Mouse (Mus musculus) limb, embryonic 13.5 days (tissue): Measurements from ENCODE around the gene Dact3. TPM values are rescaled to one million over a fixed set of nuclear protein-coding genes. Genes with fewer than 3 reads are reported as not detected.

Experiments
- ATAC-seq: fragments of 200-750 bp; cut with Nextera tagmentation; 2 replicates; pipeline ENCODE4 v1.8.0; 2017; ENCODE audit warnings: low read depth, moderate number of reproducible peaks, moderate TSS enrichment; ENCODE audit not compliant: low FRiP score
- H3K27ac ChIP-seq: fragments of 300-500 bp; sonication (generic); 2 replicates; pipeline ENCODE4 v1.5.1; 2015; ENCODE audit warnings: inconsistent platforms, mild to moderate bottlenecking, moderate library complexity
- H3K27me3 ChIP-seq: fragments of 300-500 bp; sonication (generic); 2 replicates; pipeline ENCODE4 v1.6.1; 2015; ENCODE audit warnings: mild to moderate bottlenecking, inconsistent platforms
- H3K36me3 ChIP-seq: fragments of 300-500 bp; sonication (generic); 2 replicates; pipeline ENCODE4 v1.6.1; 2015; ENCODE audit warnings: inconsistent platforms, mild to moderate bottlenecking, moderate library complexity
- H3K4me1 ChIP-seq: fragments of 300-500 bp; sonication (generic); 2 replicates; pipeline ENCODE4 v1.6.1; 2015; ENCODE audit warnings: inconsistent platforms
- H3K4me2 ChIP-seq: fragments of 300-500 bp; sonication (generic); replicated peaks from 2 replicates; pipeline ENCODE4 v1.6.1; 2015; ENCODE audit warnings: inconsistent platforms, mild to moderate bottlenecking, moderate library complexity
- H3K4me3 ChIP-seq: fragments of 300-500 bp; sonication (generic); 2 replicates; pipeline ENCODE4 v1.5.1; 2015; ENCODE audit warnings: moderate library complexity, mild to moderate bottlenecking, inconsistent platforms
- H3K9ac ChIP-seq: fragments of 300-500 bp; sonication (generic); 2 replicates; pipeline ENCODE4 v1.6.1; 2015; ENCODE audit warnings: mild to moderate bottlenecking, inconsistent platforms
- H3K9me3 ChIP-seq: fragments of 300-500 bp; sonication (generic); 2 replicates; pipeline ENCODE4 v1.6.1; 2016; ENCODE audit warnings: inconsistent platforms
- WGBS: fragments of 180-500 bp; shearing (Covaris S2); methylation state at CpG from one replicate; pipeline ENCODE4 v1.1.7; 2015; 5-methylcytosine and 5-hydroxymethylcytosine counted together
- polyA plus RNA-seq: library from polyadenylated mRNA; unstranded; fragments of >200 nt; fragmentation: Nextera tagmentation; extraction: Ambion mirVana; gene quantifications from 2 replicates; pipeline ENCODE4 v1.2.1, GENCODE M21; 2015

Gene Dact3
- polyA plus RNA-seq, 1 experiment from 2014 or later: 5.1 TPM

GRCm38 (mm10) chr7:16842645-16843063, 32.5 kb upstream of the Dact3 start, which contains the start of gene Prkd2:
Gene Prkd2, plus strand, starts transcription at chr7:16842902.
- WGBS: under 1% methylated on average over 32 of the region's 32 CpGs
- ATAC-seq: peak; percentile 81
- Histone ChIP-seq H3K27ac (peak within 1 kb of the TSS; percentile 86), H3K9ac (peak within 1 kb of the TSS; percentile 89), H3K9me3 (no peaks in the 10 kb centered on the region), H3K4me2 (peak within 1 kb of the TSS; percentile 98), H3K36me3 (peaks cover 56% of the 10 kb centered on the region), H3K27me3 (no peaks in the 10 kb centered on the region), H3K4me1 (peaks cover 28% of the 10 kb centered on the region), H3K4me3 (peak within 1 kb of the TSS; percentile 68)

- peaks cover 55% of the 10 kb centered on the region for H3K36me3 ChIP-seq
- peak overlapping the region; percentile 68 for H3K4me3 ChIP-seq
- peak overlapping the region; percentile 86 for H3K27ac ChIP-seq
- H3K9me3 ChIP-seq: no peaks in the 10 kb centered on the region
- no peaks in the 10 kb centered on the region for H3K27me3 ChIP-seq
- peak overlapping the region; percentile 89 for H3K9ac ChIP-seq
- peak; percentile 24; the same call in 1 of the 2 replicates for ATAC-seq
- 1% methylated on average over 33 of the region's 33 CpGs for WGBS
- H3K4me2 ChIP-seq: peak overlapping the region; percentile 98
- H3K4me1 ChIP-seq: peaks cover 28% of the 10 kb centered on the region
Measured at GRCm38 (mm10) chr7:16843441-16844171, 31.5 kb upstream of the Dact3 start.

- Histone ChIP-seq H3K4me3 (peak overlapping the region; percentile 68), H3K4me1 (peaks cover 28% of the 10 kb centered on the region), H3K9ac (peak overlapping the region; percentile 89), H3K9me3 (no peaks in the 10 kb centered on the region), H3K36me3 (peaks cover 55% of the 10 kb centered on the region), H3K27ac (peak overlapping the region; percentile 79), H3K27me3 (no peaks in the 10 kb centered on the region), H3K4me2 (peak overlapping the region; percentile 98)
- ATAC-seq: no peak
- 34% methylated on average over 3 of the region's 3 CpGs for WGBS
Measured at GRCm38 (mm10) chr7:16844696-16845071, 30.4 kb upstream of the Dact3 start.

GRCm38 (mm10) chr7:16845072-16845819, 29.9 kb upstream of the Dact3 start:
- no peak for ATAC-seq
- H3K9me3 ChIP-seq: no peaks in the 10 kb centered on the region
- peak overlapping the region; percentile 79 for H3K27ac ChIP-seq
- peak overlapping the region; percentile 68 for H3K4me3 ChIP-seq
- H3K27me3 ChIP-seq: no peaks in the 10 kb centered on the region
- peak overlapping the region; percentile 98 for H3K4me2 ChIP-seq
- peaks cover 55% of the 10 kb centered on the region for H3K36me3 ChIP-seq
- WGBS: 20% methylated on average over 14 of the region's 14 CpGs
- H3K9ac ChIP-seq: peak overlapping the region; percentile 89
- peaks cover 28% of the 10 kb centered on the region for H3K4me1 ChIP-seq

- H3K9ac ChIP-seq: peak overlapping the region; percentile 89
Measured at GRCm38 (mm10) chr7:16845820-16846167, 29.3 kb upstream of the Dact3 start.

GRCm38 (mm10) chr7:16846775-16847174, 28.3 kb upstream of the Dact3 start:
- H3K9me3 ChIP-seq: no peaks in the 10 kb centered on the region
- 94% methylated on average over 5 of the region's 5 CpGs for WGBS
- no peak overlapping the region for H3K9ac ChIP-seq

More at GRCm38 (mm10) chr7:16845820-16846167, 29.3 kb upstream of the Dact3 start:
- H3K36me3 ChIP-seq: peaks cover 55% of the 10 kb centered on the region
- H3K4me2 ChIP-seq: peak overlapping the region; percentile 98
- H3K4me3 ChIP-seq: peak overlapping the region; percentile 68
- WGBS: 29% methylated on average over 10 of the region's 10 CpGs
- H3K9me3 ChIP-seq: no peaks in the 10 kb centered on the region
- H3K27me3 ChIP-seq: no peaks in the 10 kb centered on the region
- H3K4me1 ChIP-seq: peaks cover 28% of the 10 kb centered on the region
- H3K27ac ChIP-seq: peak overlapping the region; percentile 79
- no peak for ATAC-seq

GRCm38 (mm10) chr7:16847507-16847906, 27.6 kb upstream of the Dact3 start:
- no peaks in the 10 kb centered on the region for H3K27me3 ChIP-seq
- no peak overlapping the region for H3K27ac ChIP-seq
- H3K4me1 ChIP-seq: peaks cover 24% of the 10 kb centered on the region
- H3K9me3 ChIP-seq: no peaks in the 10 kb centered on the region
- H3K4me2 ChIP-seq: no peak overlapping the region
- H3K9ac ChIP-seq: no peak overlapping the region
- H3K4me3 ChIP-seq: no peak overlapping the region
- ATAC-seq: no peak
- H3K36me3 ChIP-seq: peaks cover 60% of the 10 kb centered on the region
- WGBS: 84% methylated on average over 19 of the region's 19 CpGs

More at GRCm38 (mm10) chr7:16846775-16847174, 28.3 kb upstream of the Dact3 start:
- no peak for ATAC-seq
- no peak overlapping the region for H3K4me2 ChIP-seq
- H3K36me3 ChIP-seq: peaks cover 52% of the 10 kb centered on the region
- H3K4me1 ChIP-seq: peaks cover 28% of the 10 kb centered on the region
- H3K27me3 ChIP-seq: no peaks in the 10 kb centered on the region
- no peak overlapping the region for H3K4me3 ChIP-seq
- no peak overlapping the region for H3K27ac ChIP-seq

- no peak for ATAC-seq
- Histone ChIP-seq H3K4me2 (no peak overlapping the region), H3K4me3 (no peak overlapping the region), H3K27me3 (no peaks in the 10 kb centered on the region), H3K36me3 (peaks cover 69% of the 10 kb centered on the region), H3K9me3 (no peaks in the 10 kb centered on the region), H3K9ac (no peak overlapping the region), H3K4me1 (peaks cover 24% of the 10 kb centered on the region), H3K27ac (no peak overlapping the region)
- WGBS: 23% methylated on average over 17 of the region's 17 CpGs
Measured at GRCm38 (mm10) chr7:16848579-16848978, 26.5 kb upstream of the Dact3 start.

- H3K36me3 ChIP-seq: peaks cover 94% of the 10 kb centered on the region
- no peaks in the 10 kb centered on the region for H3K4me1 ChIP-seq
- H3K4me2 ChIP-seq: no peak overlapping the region
- no peaks in the 10 kb centered on the region for H3K9me3 ChIP-seq
- 83% methylated on average over 4 of the region's 4 CpGs for WGBS
- H3K27me3 ChIP-seq: no peaks in the 10 kb centered on the region
- H3K4me3 ChIP-seq: no peak overlapping the region
- no peak overlapping the region for H3K27ac ChIP-seq
- no peak for ATAC-seq
- H3K9ac ChIP-seq: no peak overlapping the region
Measured at GRCm38 (mm10) chr7:16851636-16852035, 23.5 kb upstream of the Dact3 start.

GRCm38 (mm10) chr7:16853302-16853831, 21.8 kb upstream of the Dact3 start:
- Histone ChIP-seq H3K9ac (no peak overlapping the region), H3K27me3 (no peaks in the 10 kb centered on the region), H3K36me3 (peaks cover 94% of the 10 kb centered on the region), H3K4me2 (no peak overlapping the region), H3K4me1 (no peaks in the 10 kb centered on the region), H3K9me3 (no peaks in the 10 kb centered on the region), H3K27ac (no peak overlapping the region), H3K4me3 (no peak overlapping the region)
- 84% methylated on average over 14 of the region's 14 CpGs for WGBS
- ATAC-seq: no peak; the same call in 1 of the 2 replicates

GRCm38 (mm10) chr7:16858336-16858735, 16.8 kb upstream of the Dact3 start:
- Histone ChIP-seq H3K4me1 (no peaks in the 10 kb centered on the region), H3K27ac (no peak overlapping the region), H3K4me3 (no peak overlapping the region), H3K9me3 (no peaks in the 10 kb centered on the region), H3K36me3 (peaks cover 86% of the 10 kb centered on the region), H3K4me2 (no peak overlapping the region), H3K27me3 (no peaks in the 10 kb centered on the region), H3K9ac (no peak overlapping the region)
- WGBS: 25% methylated on average over 17 of the region's 17 CpGs
- ATAC-seq: no peak
